Mouse (Mus musculus): ENCODE measurements around the gene Arhgap23.
A peak's percentile ranks its signal among the peaks of the same experiment; 100 is the strongest.

Gene Arhgap23

GRCm38 (mm10) chr11:97466444-97467160 lies 51.3 kb downstream of the Arhgap23 start:
- DNase-seq, result peak; percentile 89

- peak; percentile 96 for DNase-seq
Observed at GRCm38 (mm10) chr11:97468639-97469287, 53.4 kb downstream of the Arhgap23 start.

- DNase-seq, result peak; percentile 88
Observed at GRCm38 (mm10) chr11:97469828-97470227, 54.5 kb downstream of the Arhgap23 start.

GRCm38 (mm10) chr11:97471276-97471675 lies 55.9 kb downstream of the Arhgap23 start:
- DNase-seq, result no peak

- peak; percentile 90 for DNase-seq
Observed at GRCm38 (mm10) chr11:97476334-97477095, 61.2 kb downstream of the Arhgap23 start.

GRCm38 (mm10) chr11:97477431-97477830 lies 62.1 kb downstream of the Arhgap23 start:
- DNase-seq, result no peak

GRCm38 (mm10) chr11:97478345-97478744 lies 63.0 kb downstream of the Arhgap23 start:
- no peak for DNase-seq

- no peak for DNase-seq
Observed at GRCm38 (mm10) chr11:97479085-97479484, 63.8 kb downstream of the Arhgap23 start.

- DNase-seq, result peak; percentile 92
Observed at GRCm38 (mm10) chr11:97479824-97480223, 64.5 kb downstream of the Arhgap23 start.

- DNase-seq, result no peak
Observed at GRCm38 (mm10) chr11:97485661-97486060, 70.3 kb downstream of the Arhgap23 start.

GRCm38 (mm10) chr11:97487656-97488055 lies 72.3 kb downstream of the Arhgap23 start:
- DNase-seq, result no peak

GRCm38 (mm10) chr11:97489589-97490324 lies 74.4 kb downstream of the Arhgap23 start:
- DNase-seq, result peak; percentile 96

GRCm38 (mm10) chr11:97491640-97492039 lies 76.3 kb downstream of the Arhgap23 start:
- no peak for DNase-seq

- DNase-seq, result no peak
Observed at GRCm38 (mm10) chr11:97492836-97493235, 77.5 kb downstream of the Arhgap23 start.

- no peak for DNase-seq
Observed at GRCm38 (mm10) chr11:97497543-97497942, 82.2 kb downstream of the Arhgap23 start.

GRCm38 (mm10) chr11:97499865-97500719 lies 84.8 kb downstream of the Arhgap23 start, which contains the start of gene 4933428G20Rik:
Gene 4933428G20Rik (minus strand): TSS chr11:97500340.
- DNase-seq, result peak; percentile 88

- peak; percentile 88 for DNase-seq
Observed at GRCm38 (mm10) chr11:97500720-97501448, 85.6 kb downstream of the Arhgap23 start.

- no peak for DNase-seq
Observed at GRCm38 (mm10) chr11:97502383-97502782, 87.0 kb downstream of the Arhgap23 start.

- no peak for DNase-seq
Observed at GRCm38 (mm10) chr11:97502846-97503245, 87.5 kb downstream of the Arhgap23 start.

- DNase-seq, result no peak
Observed at GRCm38 (mm10) chr11:97505784-97506183, 90.5 kb downstream of the Arhgap23 start.

- DNase-seq, result no peak
Observed at GRCm38 (mm10) chr11:97506331-97506730, 91.0 kb downstream of the Arhgap23 start.
